Mouse (Mus musculus) layer of hippocampus, adult 11-12 months (tissue): ENCODE results near the gene Zswim3.
A peak's percentile ranks its signal among the peaks of the same experiment; 100 is the strongest.

ENCODE experiments used
- DNase-seq: peaks from one replicate; pipeline ENCODE4 v3.0.0; 2022; ENCODE audit warnings: low spot score

The Zswim3 gene

DNA sequence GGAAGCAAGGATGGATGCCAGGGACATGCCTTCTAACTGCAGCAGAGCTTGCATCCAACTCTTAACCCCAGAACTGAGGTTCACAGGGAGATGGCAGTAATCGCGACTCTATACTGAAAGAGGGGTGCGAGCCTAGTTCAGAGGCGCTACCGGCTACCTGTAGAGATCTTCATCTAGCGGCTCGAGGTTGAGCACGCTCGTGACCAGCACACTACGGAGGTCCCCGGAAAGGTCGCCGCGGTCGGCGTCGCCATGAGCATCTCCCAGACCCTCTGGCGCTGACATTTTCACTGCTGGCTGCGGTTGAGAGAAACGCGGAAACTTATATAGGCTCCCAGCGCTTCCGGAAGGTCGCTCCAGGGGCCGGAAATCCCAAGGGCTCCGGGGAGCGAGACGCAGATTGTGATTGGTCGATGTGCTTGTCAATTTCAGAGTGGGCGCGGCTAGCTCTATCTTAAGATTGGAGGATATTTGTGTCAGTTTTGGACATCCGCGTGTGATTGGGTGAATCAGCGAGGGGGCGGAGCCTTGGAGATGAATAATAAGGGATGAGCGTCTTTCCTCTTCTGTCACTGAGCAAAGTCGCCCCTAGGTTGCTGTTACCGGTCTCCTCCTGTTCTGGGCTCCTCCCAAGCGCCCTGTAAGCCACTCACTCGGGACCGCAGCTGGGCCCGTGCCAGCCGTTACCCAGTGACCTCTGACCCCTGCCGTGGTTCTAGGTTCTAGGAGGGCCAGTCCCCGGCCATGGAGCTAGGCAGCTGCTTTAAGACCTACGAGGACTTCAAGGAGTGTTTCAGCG, at the start of gene Zswim3, which contains the start of gene Acot8:
Zswim3 (plus strand) TSS at position 566 of the 799 bp plus-strand sequence.
Acot8 (minus strand) TSS at position 350 of the 799 bp plus-strand sequence.
- peak; percentile 99 for DNase-seq

DNA sequence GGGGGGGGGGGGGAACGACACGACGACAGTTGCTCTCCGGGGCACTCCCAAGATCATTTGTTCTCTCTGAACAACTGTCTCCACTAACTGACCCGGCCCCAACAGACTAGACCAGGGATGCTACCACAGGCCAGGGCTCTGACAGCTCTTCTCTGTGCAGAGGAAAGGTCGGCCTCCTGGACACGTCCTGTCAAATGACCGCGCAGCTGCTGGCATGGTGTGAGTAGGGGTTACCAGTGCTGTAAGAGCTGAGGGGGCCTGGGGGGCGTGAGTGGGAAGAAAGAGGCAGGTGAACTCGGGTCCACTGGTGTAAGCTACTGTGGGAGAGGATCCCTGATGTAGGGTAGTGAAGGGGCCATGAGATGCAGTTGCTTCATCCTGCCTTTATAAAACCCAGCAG, 47.1 kb upstream of the Zswim3 start:
- no peak for DNase-seq

DNA sequence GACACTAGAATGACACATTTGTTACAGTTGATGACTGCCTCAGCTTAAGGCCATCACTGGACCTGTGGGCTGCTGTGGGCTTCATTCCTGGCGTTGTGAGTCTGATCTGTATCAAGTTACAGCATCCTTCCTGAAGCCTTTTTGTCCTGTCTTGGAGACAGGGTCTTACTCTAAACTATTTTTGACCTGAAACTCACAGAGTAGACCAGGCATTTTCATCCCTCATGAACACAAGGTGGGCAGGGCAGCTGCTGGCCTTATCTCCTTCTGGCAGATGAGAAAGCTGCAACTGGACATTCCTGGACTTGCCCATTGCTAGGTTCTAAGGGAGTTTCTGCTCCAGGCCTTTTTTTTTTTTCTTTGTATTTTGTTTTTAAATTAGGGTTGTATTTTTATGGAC, 46.2 kb upstream of the Zswim3 start:
- DNase-seq = no peak

DNA sequence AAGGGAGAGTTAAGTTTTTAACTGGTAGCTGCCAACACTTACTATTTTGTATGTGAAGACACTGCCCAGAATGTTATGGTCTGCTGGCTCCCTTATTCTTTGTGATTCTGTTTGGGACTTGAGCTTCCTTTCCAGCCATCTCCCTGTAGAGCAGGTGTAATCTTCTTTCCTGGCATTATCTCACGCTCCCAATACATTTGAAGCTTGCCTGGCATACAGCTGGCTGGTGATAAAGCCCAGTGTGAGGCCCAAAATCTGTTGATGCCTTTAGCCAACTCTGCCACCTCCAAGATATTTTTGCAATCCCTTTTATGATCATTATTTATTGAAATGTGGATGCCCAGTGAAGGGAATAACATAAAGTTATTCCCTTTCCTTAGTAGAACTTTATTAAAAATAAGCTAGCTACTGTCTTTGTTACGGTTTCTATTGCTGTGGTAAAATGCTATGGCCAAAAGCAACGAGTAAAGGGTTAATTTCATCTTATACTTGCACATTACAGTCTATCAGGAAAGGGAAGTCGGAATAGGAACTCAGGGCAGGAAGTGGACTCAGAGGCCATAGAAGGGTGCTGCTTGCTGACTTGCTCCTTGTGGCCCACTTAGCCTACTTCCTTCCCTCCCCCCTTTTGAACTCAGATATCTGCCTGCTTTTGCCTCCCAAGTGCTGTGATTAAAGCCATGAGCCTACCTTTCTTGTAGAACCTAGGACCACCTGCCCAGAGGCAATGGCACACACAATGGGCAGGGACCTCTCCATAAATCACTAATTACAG, 44.7 kb upstream of the Zswim3 start:
- no peak for DNase-seq

DNA sequence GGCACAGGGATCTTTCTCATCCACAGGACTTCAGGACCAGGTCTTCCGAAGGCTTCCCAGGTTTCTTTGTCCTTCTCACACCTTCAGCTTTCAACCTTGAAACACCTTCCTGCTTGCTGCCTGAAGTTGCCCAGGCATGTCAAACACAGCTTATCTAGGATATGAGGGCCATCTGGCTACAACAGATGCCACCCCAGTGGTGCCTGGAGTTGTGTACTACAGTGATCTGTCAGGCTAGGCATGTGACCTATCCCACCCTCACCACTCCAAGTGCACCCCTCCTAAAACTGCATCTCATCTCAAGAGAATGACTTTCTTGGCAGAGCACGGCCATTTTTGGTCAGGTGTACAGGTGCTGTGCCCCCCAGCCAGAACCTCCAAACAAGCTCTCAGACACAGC, 43.4 kb upstream of the Zswim3 start:
- no peak for DNase-seq

DNA sequence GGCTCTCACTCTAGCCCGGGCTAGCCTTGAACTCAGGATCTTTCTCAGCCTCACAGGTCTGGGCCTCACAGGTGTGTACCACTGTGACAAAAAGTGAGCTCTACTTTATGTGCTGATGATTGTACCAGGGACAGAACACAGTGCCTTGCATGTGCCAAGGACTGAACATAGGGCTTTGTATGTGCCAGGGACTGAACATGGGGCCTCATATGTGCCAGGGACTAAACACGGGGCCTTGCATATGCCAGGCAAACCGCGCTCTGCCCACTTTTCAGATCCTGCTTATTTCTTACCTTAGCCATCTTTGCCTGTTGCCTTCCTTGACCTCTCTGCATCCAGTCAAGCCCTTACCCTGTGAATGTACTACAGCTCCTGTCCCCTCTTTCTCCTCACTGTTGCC, 42.9 kb upstream of the Zswim3 start:
- no peak for DNase-seq

DNA sequence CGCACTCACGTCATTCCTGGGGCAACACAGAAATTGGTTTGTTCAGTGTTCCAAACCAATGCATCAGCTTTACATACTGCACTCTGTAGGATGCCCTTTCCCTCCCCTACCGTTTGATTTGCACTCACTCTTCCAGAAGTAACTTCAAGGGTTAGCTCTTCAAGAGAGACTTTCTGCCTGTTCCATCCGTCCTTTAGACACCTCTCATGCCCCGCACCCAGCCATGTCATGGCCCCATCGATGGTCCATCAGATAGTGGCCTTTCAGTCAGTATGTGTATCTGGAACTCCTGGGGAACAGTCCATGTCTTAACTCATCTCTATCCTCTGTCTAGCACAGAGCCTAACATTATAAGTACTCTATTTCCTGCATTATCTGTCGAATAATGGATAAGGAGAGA, 42.3 kb upstream of the Zswim3 start:
- DNase-seq = no peak

DNA sequence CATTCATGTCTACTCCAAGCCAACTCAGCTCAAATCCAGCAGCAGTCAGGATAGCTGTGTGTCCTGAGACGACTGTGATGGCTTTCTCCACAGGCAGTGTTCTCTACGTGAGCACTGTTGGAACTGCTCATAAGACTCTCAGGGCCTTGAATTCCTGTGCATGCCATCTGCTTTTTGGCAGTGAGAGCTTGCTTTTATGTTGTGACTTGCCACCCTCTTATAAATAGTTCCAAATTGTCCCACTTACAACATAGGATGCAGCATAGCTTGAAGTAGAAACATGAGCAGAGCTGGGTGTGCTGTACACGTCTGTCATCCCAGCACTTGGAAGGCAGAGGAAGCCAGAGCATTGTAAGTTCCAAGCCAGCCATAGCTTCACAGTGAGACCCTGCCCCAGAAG, 39.1 kb upstream of the Zswim3 start:
- no peak for DNase-seq

DNA sequence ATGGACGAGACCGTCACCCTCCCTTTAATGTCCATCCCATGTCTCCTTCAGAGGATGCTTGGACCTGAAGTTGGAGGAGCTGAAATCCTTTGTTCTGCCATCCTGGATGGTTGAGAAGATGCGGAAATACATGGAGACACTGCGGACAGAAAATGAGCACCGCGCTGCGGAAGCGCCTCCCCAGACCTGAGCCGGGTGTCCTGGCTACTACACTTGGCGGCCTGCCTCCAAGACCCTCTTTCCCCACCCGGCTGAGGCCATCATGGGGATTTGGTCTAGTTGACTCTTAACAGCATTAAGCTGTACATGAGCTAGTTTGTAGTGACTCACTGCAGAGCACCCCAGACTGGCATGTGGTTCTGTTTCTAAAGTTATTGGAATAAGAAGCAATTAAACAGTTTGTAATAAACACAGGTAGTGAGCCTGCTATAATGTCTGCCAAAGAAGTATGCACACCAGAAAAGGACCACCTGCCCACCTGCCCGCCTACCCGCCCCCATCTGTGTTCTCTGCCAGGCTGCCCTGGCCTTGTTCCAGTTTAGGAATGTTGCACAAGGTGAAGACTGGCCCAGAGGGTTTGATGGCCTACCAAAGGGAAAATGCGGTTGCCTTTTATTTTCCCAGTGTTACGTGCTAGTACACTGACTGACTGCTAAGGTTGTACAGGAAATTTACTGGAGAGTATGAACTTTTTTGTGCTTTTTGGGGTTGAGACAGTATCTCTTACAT, 36.9 kb upstream of the Zswim3 start:
- no peak for DNase-seq

DNA sequence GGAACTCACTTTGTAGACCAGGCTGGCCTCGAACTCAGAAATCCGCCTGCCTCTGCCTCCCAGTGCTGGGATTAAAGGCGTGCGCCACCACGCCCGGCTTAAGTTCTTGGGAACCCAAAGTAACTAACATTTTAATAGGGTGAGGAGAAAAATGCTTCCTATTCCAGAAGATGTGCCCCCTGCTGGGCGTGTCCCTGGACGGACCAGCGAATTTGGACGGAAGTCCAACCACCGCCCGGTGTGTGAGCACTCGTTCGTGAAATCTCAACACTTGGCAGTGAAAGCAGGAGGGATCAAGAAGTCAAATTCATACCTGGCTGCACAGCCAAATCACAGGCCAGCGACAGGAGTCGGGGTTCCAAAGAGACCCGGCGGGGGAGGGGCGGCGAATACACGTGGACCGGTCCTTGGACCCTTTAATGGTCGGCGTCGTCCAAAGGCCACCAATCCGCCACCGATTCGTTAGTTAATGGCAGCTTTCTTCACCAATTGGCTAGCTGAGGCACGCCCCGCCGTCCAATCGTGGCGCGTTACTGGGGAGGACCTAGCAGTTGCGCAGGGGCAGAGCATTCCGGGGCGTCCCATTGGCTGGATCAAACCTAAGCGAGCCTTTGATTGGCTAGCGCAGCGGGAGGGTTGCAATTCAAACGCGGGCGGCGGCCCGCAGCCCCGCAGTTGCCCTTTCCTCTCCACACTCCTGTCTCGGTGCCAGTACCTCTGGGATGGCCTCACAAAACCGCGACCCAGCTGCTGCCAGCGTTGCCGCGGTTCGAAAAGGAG, 35.5 kb upstream of the Zswim3 start, which contains the start of gene Ube2c:
Ube2c (plus strand) TSS at position 641 of the 780 bp plus-strand sequence.
- peak; percentile 98 for DNase-seq

DNA sequence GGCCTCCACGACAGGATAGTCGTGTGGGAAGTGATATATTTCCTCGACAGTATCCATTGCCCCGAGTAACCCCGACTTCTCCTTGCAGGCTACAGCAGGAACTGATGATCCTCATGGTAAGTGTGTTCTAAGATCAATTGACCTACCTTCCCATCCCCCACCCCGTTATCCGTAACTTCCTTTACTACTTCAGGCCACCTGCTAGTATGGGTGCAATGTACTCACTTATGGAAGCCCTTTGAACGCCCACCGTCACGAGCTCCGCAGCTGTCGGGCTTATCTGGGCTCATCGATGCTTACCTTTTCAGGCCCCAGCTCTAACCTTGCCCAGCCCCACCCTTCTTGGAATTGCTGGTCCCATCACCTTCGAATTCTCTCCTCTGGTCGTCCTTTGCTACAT, 34.6 kb upstream of the Zswim3 start:
- DNase-seq = no peak

DNA sequence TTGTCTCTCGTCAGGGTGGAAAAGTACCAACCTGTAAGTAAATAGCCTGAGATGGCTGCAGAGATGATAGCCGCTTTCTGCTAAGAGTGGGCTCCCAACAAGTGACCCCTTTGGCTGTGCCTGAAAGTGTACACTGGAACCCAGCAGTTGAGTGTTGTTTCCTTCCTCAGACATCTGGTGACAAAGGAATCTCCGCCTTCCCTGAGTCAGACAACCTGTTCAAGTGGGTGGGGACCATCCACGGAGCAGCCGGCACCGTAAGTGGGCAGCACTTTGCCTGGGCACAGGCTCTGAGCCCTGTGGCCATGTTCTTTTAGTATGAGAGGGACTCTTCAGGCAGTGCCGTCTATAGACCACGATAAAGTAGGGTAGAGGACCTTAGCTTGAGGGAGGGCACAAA, 33.8 kb upstream of the Zswim3 start:
- DNase-seq = no peak

DNA sequence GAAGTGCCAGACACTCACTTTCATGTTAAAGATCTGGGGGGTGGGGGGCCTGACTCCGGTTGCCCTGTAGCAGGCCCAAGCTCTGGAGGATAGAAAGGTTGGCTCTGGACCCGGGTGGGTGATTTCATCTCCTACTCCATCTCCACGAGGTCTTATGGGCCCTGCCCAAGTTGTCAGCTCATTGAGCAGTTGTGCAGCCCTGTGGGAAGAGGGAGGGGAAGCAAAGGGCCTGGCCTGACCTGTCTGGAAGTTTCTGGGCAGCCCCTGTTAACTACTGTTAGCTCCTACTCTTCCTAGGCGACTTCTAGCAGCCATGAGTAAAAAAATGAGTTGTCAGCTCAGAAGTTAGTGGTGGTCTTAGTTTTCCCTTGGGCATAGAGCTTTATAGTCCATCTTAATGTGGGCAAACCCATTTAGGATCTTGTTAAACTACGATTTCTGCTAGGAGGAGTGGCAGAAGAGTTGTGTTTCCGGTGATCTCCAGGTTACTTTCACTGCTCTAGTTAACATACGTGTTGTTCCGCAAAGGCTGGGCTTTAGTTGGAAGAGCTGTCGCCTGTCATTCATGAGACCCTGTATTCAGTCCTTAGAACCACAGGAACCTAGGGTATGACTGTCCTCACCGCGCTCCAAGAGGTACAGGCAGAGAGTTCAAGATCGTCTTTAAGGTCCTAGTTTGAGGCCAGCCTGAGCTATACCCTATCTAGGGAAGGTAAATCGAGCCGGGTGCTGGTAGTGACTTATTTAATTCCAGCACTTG, 31.5 kb upstream of the Zswim3 start:
- DNase-seq = no peak

DNA sequence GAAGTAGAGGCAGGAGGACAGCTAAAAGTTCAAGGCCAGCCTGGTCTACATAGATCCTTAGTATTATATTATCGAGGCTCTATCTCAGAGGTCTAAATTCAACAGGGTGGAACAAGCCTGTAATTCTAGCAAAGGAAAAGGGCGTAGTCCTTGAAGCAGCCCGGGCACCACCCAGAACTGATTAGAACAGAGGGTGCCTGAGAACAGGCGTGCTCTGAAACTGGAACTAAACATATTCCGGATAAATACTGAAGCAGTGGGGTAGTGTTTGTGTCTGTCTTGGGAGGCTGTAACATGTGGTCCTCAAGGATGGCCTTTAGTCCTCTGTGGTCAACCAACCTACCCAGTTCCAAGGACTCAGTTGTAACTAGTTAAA, 30.9 kb upstream of the Zswim3 start:
- DNase-seq = no peak

DNA sequence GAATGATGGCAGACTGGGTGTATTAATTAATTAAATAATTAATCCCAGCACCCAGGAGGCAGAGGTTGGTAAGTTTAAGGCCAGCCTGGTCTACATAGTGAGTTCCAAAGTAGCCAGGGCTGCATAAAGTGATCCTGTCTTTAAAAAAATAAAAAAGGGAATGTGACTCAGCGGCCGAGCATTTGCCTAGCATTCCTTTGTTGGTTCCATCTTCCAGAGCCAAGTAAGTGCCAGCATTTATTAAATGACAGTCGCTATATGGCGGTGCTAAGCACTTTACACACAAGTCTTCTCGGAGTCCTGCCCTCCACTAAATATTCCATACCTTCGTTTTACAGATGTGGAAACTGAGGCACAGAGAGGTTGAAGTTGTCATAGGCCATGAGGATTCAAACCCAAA, 28.8 kb upstream of the Zswim3 start:
- no peak for DNase-seq

DNA sequence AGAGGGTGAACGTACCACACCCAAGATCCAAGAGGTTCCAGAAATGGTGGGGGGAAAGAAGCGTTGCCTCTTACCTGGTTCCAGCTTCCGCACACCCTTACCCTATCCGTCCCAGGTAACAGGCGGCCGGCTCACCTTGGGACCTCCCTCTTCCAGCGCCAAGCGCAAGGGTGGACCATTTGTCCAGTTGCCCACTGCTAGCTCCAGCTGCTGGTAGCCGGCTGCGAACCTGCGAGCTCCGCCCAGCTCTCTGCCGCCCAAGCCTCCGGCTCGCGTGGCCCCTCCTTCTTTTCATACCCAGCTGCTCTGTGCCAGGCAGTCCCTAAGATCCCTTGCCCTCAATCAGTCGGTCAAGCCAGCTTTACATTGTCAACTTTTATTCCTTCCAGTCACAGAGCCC, 28.1 kb upstream of the Zswim3 start:
- no peak for DNase-seq

DNA sequence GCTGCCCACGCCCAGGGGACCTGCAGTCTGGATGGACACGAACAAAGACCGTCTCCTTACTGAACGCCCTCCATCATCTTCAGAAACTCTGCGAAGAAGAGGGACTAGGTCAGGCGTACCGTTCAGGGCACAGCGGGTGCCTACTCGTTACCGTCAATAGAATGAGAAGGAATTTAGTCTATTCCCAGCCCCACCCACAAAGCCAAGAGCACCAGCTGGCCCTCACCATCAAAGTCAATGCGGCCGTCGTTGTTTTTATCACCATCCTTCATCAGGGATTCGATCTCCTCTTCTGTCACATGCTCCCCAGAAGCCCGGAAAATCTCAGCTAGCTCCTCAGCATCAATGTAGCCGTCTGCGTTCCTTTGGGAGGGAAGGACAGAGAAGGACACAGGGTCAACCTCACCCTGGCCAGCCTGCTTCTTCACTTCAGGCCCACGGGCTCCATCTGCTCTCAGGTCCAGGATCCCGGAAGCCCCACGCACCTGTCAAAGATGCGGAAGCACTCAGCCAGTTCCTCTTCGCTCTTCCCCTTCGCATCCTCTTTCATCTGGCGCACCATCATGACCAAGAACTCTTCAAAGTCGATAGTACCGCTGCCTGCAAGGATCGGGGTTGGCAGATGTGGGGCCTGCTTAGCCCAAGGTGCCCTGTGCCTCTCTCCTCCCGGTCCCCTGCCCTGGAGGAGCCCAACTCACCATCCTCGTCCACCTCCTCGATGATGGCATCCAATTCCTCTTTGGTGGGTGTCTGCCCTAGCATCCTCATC, 27.5 kb upstream of the Zswim3 start:
- DNase-seq = no peak

DNA sequence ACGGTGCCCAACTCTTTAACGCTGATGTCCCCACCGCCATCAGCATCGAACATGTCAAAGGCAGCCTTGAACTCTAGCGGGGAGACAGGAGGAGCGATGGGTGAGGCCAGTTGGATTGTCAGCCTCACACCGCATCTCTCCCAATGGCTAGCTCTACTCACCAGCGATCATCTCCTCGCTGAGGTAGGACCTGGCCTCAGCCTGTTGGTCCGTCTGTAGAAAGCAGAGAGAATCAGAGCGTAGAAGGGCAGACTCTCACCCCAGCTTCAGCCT, 26.9 kb upstream of the Zswim3 start:
- no peak for DNase-seq

DNA sequence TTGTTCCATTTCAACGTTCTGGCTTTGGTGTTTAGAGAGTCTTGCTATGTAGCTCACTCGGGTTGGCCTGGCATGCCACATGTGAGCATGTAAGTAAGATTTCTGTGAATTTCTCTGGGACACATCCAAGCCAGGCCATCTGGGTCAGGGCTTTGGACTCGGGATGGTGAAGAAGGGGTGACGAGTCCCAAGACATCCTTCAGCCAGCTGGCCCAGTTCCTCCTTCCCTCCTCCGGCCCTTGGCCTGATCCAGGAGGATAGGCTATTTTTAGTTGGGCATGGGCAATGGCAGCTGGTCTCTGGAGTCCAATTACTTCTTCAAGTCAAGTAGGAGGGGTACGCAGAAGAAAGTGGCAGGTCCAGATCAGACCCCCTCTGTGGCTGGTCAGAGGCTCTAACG, 26.1 kb upstream of the Zswim3 start:
- DNase-seq = no peak

DNA sequence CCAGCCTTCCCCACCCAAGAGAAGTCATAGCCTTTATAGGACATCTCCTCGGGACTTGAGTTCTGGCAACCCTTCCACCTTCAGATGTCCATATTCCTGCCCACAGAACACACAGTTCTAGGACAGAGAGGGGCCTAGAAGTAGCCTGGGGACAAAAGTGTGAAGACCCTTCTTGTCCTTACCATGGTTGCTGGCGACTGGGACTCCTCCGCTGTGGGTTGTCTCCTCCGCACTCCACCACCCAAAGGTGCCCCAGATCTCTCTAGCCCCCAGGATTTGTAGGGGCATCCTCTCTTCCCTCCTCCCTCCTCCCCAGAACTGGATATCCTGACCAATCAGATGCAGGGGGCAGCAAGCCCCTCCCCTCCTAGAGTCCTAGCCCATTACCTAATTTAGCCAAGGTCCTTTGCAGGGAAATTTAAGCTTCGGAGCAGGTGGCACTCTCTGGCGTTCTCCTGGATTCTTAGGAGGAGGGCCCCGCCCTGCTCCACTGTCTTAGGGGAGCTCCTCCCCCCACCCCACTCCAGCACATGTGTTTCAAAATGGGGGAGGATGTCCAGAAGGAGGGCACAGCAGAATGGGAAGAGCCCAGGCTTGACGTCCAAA, 25.3 kb upstream of the Zswim3 start, which contains the start of gene Tnnc2:
Tnnc2 (minus strand) TSS at position 487 of the 606 bp plus-strand sequence.
- no peak for DNase-seq
